Mouse (Mus musculus): ENCODE results near the gene Dpf1. TPM values are rescaled to one million over a fixed set of nuclear protein-coding genes. Genes with fewer than 3 reads are reported as not detected.

The Dpf1 gene
- not detected for polyA plus RNA-seq (2015; fragmentation: Illumina TruSeq; extraction: RNeasy Lipid Tissue Mini Kit (QIAGEN cat#74804); ENCODE audit: insufficient read depth, low replicate concordance)

GRCm38 (mm10) chr7:29303738-29304462 is at the start of gene Dpf1:
Dpf1 (plus strand) TSS chr7:29303951.

GRCm38 (mm10) chr7:29281201-29282073 is 22.3 kb upstream of the Dpf1 start, which contains the start of gene Spint2:
Spint2 (minus strand) TSS chr7:29281912.

GRCm38 (mm10) chr7:29288942-29289638 is 14.7 kb upstream of the Dpf1 start, which contains the start of gene Ppp1r14a:
Ppp1r14a (plus strand) TSS chr7:29289308.

Other genes with a start within 250 kb of the Dpf1 start
- gene Ryr1, start 178.8 kb upstream of the Dpf1 start, polyA plus RNA-seq (2015; fragmentation: Illumina TruSeq; extraction: RNeasy Lipid Tissue Mini Kit (QIAGEN cat#74804); ENCODE audit: insufficient read depth, low replicate concordance) = 0.65 TPM
- 10.7 TPM for gene Rasgrp4, start 169.1 kb upstream of the Dpf1 start, polyA plus RNA-seq (2015; fragmentation: Illumina TruSeq; extraction: RNeasy Lipid Tissue Mini Kit (QIAGEN cat#74804); ENCODE audit: insufficient read depth, low replicate concordance)
- gene Fam98c, start 147.7 kb upstream of the Dpf1 start, polyA plus RNA-seq (2015; fragmentation: Illumina TruSeq; extraction: RNeasy Lipid Tissue Mini Kit (QIAGEN cat#74804); ENCODE audit: insufficient read depth, low replicate concordance) = 17.0 TPM
- gene Ggn, start 133.7 kb upstream of the Dpf1 start, polyA plus RNA-seq (2015; fragmentation: Illumina TruSeq; extraction: RNeasy Lipid Tissue Mini Kit (QIAGEN cat#74804); ENCODE audit: insufficient read depth, low replicate concordance) = not detected
- 4.7 TPM for gene Spred3, start 133.5 kb upstream of the Dpf1 start, polyA plus RNA-seq (2015; fragmentation: Illumina TruSeq; extraction: RNeasy Lipid Tissue Mini Kit (QIAGEN cat#74804); ENCODE audit: insufficient read depth, low replicate concordance)
- 176 TPM for gene Psmd8, start 123.2 kb upstream of the Dpf1 start, polyA plus RNA-seq (2015; fragmentation: Illumina TruSeq; extraction: RNeasy Lipid Tissue Mini Kit (QIAGEN cat#74804); ENCODE audit: insufficient read depth, low replicate concordance)
- gene Catsperg1, start 89.9 kb upstream of the Dpf1 start, polyA plus RNA-seq (2015; fragmentation: Illumina TruSeq; extraction: RNeasy Lipid Tissue Mini Kit (QIAGEN cat#74804); ENCODE audit: insufficient read depth, low replicate concordance) = 2.8 TPM
- gene Kcnk6, start 71.4 kb upstream of the Dpf1 start, polyA plus RNA-seq (2015; fragmentation: Illumina TruSeq; extraction: RNeasy Lipid Tissue Mini Kit (QIAGEN cat#74804); ENCODE audit: insufficient read depth, low replicate concordance) = 19.7 TPM
- 9.7 TPM for gene Yif1b, start 65.6 kb upstream of the Dpf1 start, polyA plus RNA-seq (2015; fragmentation: Illumina TruSeq; extraction: RNeasy Lipid Tissue Mini Kit (QIAGEN cat#74804); ENCODE audit: insufficient read depth, low replicate concordance)
- gene 2200002D01Rik, start 55.5 kb upstream of the Dpf1 start, polyA plus RNA-seq (2015; fragmentation: Illumina TruSeq; extraction: RNeasy Lipid Tissue Mini Kit (QIAGEN cat#74804); ENCODE audit: insufficient read depth, low replicate concordance) = 1.9 TPM
- gene Spint2, start 22.0 kb upstream of the Dpf1 start, polyA plus RNA-seq (2015; fragmentation: Illumina TruSeq; extraction: RNeasy Lipid Tissue Mini Kit (QIAGEN cat#74804); ENCODE audit: insufficient read depth, low replicate concordance) = 39.3 TPM
- gene Ppp1r14a, start 14.6 kb upstream of the Dpf1 start, polyA plus RNA-seq (2015; fragmentation: Illumina TruSeq; extraction: RNeasy Lipid Tissue Mini Kit (QIAGEN cat#74804); ENCODE audit: insufficient read depth, low replicate concordance) = 3.5 TPM
- gene Sipa1l3, start 214.7 kb downstream of the Dpf1 start, polyA plus RNA-seq (2015; fragmentation: Illumina TruSeq; extraction: RNeasy Lipid Tissue Mini Kit (QIAGEN cat#74804); ENCODE audit: insufficient read depth, low replicate concordance) = 5.5 TPM